In genomic region chr3:76316991-76317390, GRCm38 (mm10) we compare ENCODE assay signal across 16 mouse cellular contexts.
A peak's percentile ranks its signal among the peaks of the same experiment; 100 is the strongest.
DNase-seq lines count a peak whose midpoint lies in the region; ATAC-seq lines count a peak whose summit lies in the region.
"Had no signal": no experiment of that assay in that cellular context is flagged by ENCODE, and none has a peak within 500 bp of the region (broad histone marks: within the 10 kb centered on the region; RNA-seq: fewer than 3 reads in every experiment).

No protein-coding gene starts in this region.

- DNase-seq in adrenal gland, adult 2 months: peak; percentile 29
- no peak for DNase-seq in adrenal gland, postnatal 25 days
- peak; percentile 61 for DNase-seq in A20 (ENCODE audit: low read depth, low spot score)
- DNase-seq in gastrocnemius, postnatal 25 days: no peak
- DNase-seq: adrenal gland, postnatal 14 days; cerebellum, adult 11-12 months; cerebellum, adult 2 months; cerebellum, adult 9-10 months; cerebellum, postnatal 10 days; cerebellum, postnatal 25 days; embryo, embryonic 11 days; forebrain, postnatal 0 days had no signal

- peak; percentile 57 for ATAC-seq in megakaryocyte, adult 5-6 weeks (ENCODE audit: poor library complexity, severe bottlenecking)
- no peak for ATAC-seq in cerebellum, adult (ENCODE audit: insufficient number of reproducible peaks, low FRiP score, low TSS enrichment)
- ATAC-seq: forebrain, embryonic 13.5 days; forebrain, embryonic 15.5 days; forebrain, postnatal 0 days had no signal

Comparison
In these comparisons a context has a peak if more than half of its experiments do, and no peak if none do; other contexts are left out.
1. DNase-seq: peak in adrenal gland, adult 2 months (single experiment) and A20 (single experiment); none in adrenal gland, postnatal 25 days (single experiment) and gastrocnemius, postnatal 25 days (single experiment).